Mouse (Mus musculus): ENCODE measurements around the gene Adamts17. TPM values are rescaled to one million over a fixed set of nuclear protein-coding genes. Genes with fewer than 3 reads are reported as not detected.

Adamts17 gene
- total and polyA plus RNA-seq, 2 experiments from 2014 or later: 2.9 to 9.0 TPM

DNA sequence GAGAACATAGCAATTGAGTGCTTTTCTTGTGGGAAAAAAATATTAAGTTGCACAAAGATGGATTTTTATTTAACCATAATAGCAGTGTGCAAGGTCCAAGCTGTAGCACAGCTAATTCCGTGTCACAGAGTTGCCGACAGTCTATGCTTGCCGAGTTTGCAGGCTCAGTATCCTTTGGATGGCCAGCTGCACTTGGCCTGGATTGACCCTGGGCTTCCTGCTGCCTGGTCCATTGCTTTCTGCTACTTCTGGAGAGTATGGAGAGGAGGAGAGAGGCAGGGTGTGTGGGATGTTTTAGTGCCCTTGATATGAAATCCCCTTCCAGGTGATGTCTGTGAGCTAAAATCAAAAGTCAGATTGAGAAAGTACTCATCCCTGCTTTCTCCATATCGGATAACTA is 66.4 kb downstream of the Adamts17 start:
- Histone ChIP-seq H3K4me3 (ENCODE audit: low read depth, low read length) (no peak overlapping the region), H3K4me2 (ENCODE audit: low read depth, low read length) (no peak overlapping the region), H3K9ac (replicated peaks; ENCODE audit: low read depth, low read length) (no peak overlapping the region), H3K27ac (ENCODE audit: low read depth) (no peak overlapping the region), H3K4me1 (ENCODE audit: control insufficient read depth, insufficient read depth) (peaks cover 9% of the 10 kb centered on the region; the same call in 1 of the 2 replicates), H3K9me3 (replicated peaks; ENCODE audit: control insufficient read depth, low read length) (no peaks in the 10 kb centered on the region), H3K36me3 (replicated peaks; ENCODE audit: control insufficient read depth, insufficient read depth, low read length) (no peaks in the 10 kb centered on the region), H3K27me3 (ENCODE audit: control insufficient read depth, insufficient read depth, low read length) (no peaks in the 10 kb centered on the region)
- WGBS: 67% methylated on average over 4 of the region's 4 CpGs
- DNase-seq (ENCODE audit: low spot score) (no peak), ATAC-seq (ENCODE audit: insufficient read depth, low read depth) (no peak)
- TF ChIP-seq CTCF (IDR thresholded peaks at IDR 0.05; ENCODE audit: low read depth): no peak
- TF ChIP-seq EP300 (IDR thresholded peaks at IDR 0.05; ENCODE audit: low read depth): no peak

DNA sequence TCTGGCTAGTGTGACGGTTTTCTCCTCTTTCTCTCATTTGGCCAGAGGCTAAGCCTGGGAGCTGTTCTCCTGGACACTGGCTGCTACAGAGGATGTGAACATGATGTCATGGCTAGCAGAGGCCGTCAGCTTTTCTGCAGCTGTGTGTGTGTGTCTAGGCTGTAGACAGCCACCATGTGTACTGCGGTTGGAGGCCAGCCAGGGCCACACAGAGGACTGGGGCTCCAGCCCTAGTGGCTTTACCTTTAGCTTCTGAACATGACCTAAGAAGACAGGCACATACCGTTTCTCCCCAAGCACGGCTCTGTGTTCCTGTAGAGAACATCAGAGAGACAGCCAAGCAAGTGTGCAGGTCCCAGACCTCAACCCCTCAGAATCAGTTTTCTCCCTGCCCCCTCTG is 73.3 kb downstream of the Adamts17 start:
- Histone ChIP-seq H3K9me3 (replicated peaks; ENCODE audit: control insufficient read depth, low read length) (no peaks in the 10 kb centered on the region), H3K27ac (ENCODE audit: low read depth) (peak overlapping the region; percentile 76), H3K9ac (replicated peaks; ENCODE audit: low read depth, low read length) (no peak overlapping the region), H3K4me3 (ENCODE audit: low read depth, low read length) (no peak overlapping the region), H3K36me3 (replicated peaks; ENCODE audit: control insufficient read depth, insufficient read depth, low read length) (no peaks in the 10 kb centered on the region), H3K4me1 (ENCODE audit: control insufficient read depth, insufficient read depth) (peaks cover 10% of the 10 kb centered on the region), H3K4me2 (ENCODE audit: low read depth, low read length) (no peak overlapping the region), H3K27me3 (ENCODE audit: control insufficient read depth, insufficient read depth, low read length) (no peaks in the 10 kb centered on the region)
- DNase-seq (ENCODE audit: low spot score) (peak; percentile 63), ATAC-seq (ENCODE audit: insufficient read depth, low read depth) (peak; percentile 92)
- TF ChIP-seq CTCF (IDR thresholded peaks at IDR 0.05; ENCODE audit: low read depth) (no peak), EP300 (IDR thresholded peaks at IDR 0.05; ENCODE audit: low read depth) (no peak)
- 14% methylated on average over 5 of the region's 5 CpGs for WGBS

DNA sequence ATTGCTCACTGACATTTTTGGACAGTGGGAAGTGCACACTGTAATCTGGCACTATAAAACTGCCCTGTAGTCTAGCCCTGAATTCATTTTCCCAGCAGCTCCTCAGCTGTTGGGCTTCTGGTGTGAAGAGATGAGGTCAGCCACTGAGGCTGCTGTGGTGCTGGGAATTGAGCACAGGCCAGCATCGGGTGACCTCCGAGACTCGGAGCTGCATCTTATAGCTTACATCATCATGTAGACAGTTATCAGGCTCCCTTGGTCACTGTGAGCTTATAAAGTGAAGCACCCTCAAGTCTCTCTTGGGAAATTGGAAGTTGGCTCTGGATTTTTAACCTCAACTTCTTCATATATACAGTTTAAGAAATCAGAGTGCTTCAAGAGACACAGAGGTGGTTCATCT is 84.1 kb downstream of the Adamts17 start:
- Histone ChIP-seq H3K9me3 (replicated peaks; ENCODE audit: control insufficient read depth, low read length) (no peaks in the 10 kb centered on the region; the same call in 1 of the 2 replicates), H3K4me1 (ENCODE audit: control insufficient read depth, insufficient read depth) (0 out of 2 replicates have a peak, but pooled peaks cover 6% of the 10 kb centered on the region), H3K4me3 (ENCODE audit: low read depth, low read length) (no peak overlapping the region), H3K36me3 (replicated peaks; ENCODE audit: control insufficient read depth, insufficient read depth, low read length) (no peaks in the 10 kb centered on the region), H3K9ac (replicated peaks; ENCODE audit: low read depth, low read length) (no peak overlapping the region), H3K27me3 (ENCODE audit: control insufficient read depth, insufficient read depth, low read length) (no peaks in the 10 kb centered on the region), H3K27ac (ENCODE audit: low read depth) (no peak overlapping the region), H3K4me2 (ENCODE audit: low read depth, low read length) (no peak overlapping the region)
- WGBS: 82% methylated on average over 3 of the region's 3 CpGs
- DNase-seq (ENCODE audit: low spot score) (no peak), ATAC-seq (ENCODE audit: insufficient read depth, low read depth) (no peak)
- TF ChIP-seq EP300 (IDR thresholded peaks at IDR 0.05; ENCODE audit: low read depth): no peak
- TF ChIP-seq CTCF (IDR thresholded peaks at IDR 0.05; ENCODE audit: low read depth): no peak

DNA sequence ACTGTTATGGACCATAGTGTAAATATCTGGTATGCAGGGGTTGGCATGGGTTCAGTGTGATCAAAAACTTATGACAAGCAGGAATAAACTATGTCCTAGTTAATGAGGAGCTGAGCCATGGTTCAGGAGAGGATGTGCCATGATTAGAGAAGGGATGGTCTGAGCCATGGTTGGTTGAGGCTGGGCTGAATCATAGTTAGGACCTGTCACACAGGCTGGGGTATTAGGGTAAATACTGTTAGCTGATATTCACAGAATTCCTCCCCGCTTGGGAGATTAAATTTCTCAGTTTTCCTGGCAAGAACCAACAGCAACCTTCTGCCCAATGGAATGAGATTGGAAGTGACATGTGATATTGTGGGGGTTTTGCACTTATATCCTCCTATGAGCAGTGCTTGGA is 84.6 kb downstream of the Adamts17 start:
- no peak for ATAC-seq (ENCODE audit: insufficient read depth, low read depth)
- Histone ChIP-seq H3K27ac (ENCODE audit: low read depth) (no peak overlapping the region), H3K4me2 (ENCODE audit: low read depth, low read length) (no peak overlapping the region), H3K27me3 (ENCODE audit: control insufficient read depth, insufficient read depth, low read length) (no peaks in the 10 kb centered on the region), H3K36me3 (replicated peaks; ENCODE audit: control insufficient read depth, insufficient read depth, low read length) (no peaks in the 10 kb centered on the region), H3K9me3 (replicated peaks; ENCODE audit: control insufficient read depth, low read length) (no peaks in the 10 kb centered on the region; the same call in 1 of the 2 replicates), H3K4me1 (ENCODE audit: control insufficient read depth, insufficient read depth) (0 out of 2 replicates have a peak, but pooled peaks cover 12% of the 10 kb centered on the region), H3K9ac (replicated peaks; ENCODE audit: low read depth, low read length) (no peak overlapping the region), H3K4me3 (ENCODE audit: low read depth, low read length) (no peak overlapping the region)
- TF ChIP-seq EP300 (IDR thresholded peaks at IDR 0.05; ENCODE audit: low read depth) (no peak), CTCF (IDR thresholded peaks at IDR 0.05; ENCODE audit: low read depth) (no peak)
- 89% methylated on average over 1 of the region's 1 CpGs for WGBS
- DNase-seq (ENCODE audit: low spot score): no peak

DNA sequence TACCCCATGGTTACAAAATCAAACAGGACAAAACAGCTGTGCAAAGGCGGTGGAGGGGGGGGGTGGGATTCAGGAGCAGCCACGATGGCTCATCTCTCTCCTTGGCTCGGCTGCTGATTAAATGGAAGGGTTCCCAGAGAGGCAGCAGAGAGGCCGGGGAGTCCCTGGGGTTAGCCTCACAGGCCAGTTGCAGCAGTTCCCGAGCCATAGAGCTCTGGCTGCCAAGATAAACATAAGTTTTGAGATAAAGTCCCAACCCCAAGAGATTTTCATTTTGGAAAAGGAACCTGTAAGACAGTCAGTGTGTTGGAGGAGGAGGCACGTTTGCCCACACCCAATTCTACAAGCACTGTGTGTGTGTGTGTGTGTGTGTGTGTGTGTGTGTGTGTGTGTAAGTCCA is 89.7 kb downstream of the Adamts17 start:
- peaks cover 36% of the 10 kb centered on the region for H3K4me1 ChIP-seq (ENCODE audit: control insufficient read depth, insufficient read depth)
- no peak overlapping the region for H3K4me3 ChIP-seq (ENCODE audit: low read depth, low read length)
- no peaks in the 10 kb centered on the region for H3K36me3 ChIP-seq (replicated peaks; ENCODE audit: control insufficient read depth, insufficient read depth, low read length)
- TF ChIP-seq EP300 (IDR thresholded peaks at IDR 0.05; ENCODE audit: low read depth) (peak; percentile 78), CTCF (IDR thresholded peaks at IDR 0.05; ENCODE audit: low read depth) (no peak)
- H3K27me3 ChIP-seq (ENCODE audit: control insufficient read depth, insufficient read depth, low read length): no peaks in the 10 kb centered on the region
- DNase-seq (ENCODE audit: low spot score): peak; percentile 64
- H3K9ac ChIP-seq (replicated peaks; ENCODE audit: low read depth, low read length): no peak overlapping the region
- H3K4me2 ChIP-seq (ENCODE audit: low read depth, low read length): 0 out of 2 replicates have a peak overlapping the region, but pooled peaks have one; percentile 10
- H3K27ac ChIP-seq (ENCODE audit: low read depth): peak overlapping the region; percentile 53
- WGBS: 18% methylated on average over 6 of the region's 6 CpGs
- ATAC-seq (ENCODE audit: insufficient read depth, low read depth): peak; percentile 71
- no peaks in the 10 kb centered on the region; the same call in 1 of the 2 replicates for H3K9me3 ChIP-seq (replicated peaks; ENCODE audit: control insufficient read depth, low read length)

DNA sequence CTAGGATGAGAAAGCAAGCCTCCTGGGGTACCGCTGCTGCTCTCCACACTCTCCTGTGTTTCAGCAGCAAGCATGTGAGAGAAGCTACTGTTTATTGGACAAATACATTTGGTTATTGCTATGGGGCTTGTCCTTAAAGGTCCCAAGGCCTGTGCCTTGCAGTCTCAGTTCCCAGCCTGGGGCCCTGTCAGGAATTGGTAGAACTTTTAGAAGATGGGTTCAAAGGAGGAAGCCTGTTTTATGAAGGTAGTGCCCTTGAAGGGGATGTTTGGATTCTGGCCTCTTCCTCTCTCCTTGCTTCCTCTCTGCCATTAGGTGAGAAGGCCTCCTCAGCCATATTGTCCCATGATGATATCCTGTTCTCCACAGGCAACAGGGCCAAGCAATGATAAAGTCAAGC is 91.8 kb downstream of the Adamts17 start:
- H3K9me3 ChIP-seq (replicated peaks; ENCODE audit: control insufficient read depth, low read length): no peaks in the 10 kb centered on the region
- DNase-seq (ENCODE audit: low spot score) (no peak), ATAC-seq (ENCODE audit: insufficient read depth, low read depth) (no peak)
- H3K27me3 ChIP-seq (ENCODE audit: control insufficient read depth, insufficient read depth, low read length): no peaks in the 10 kb centered on the region
- peaks cover 56% of the 10 kb centered on the region for H3K4me1 ChIP-seq (ENCODE audit: control insufficient read depth, insufficient read depth)
- 100% methylated on average over 1 of the region's 1 CpGs for WGBS
- TF ChIP-seq CTCF (IDR thresholded peaks at IDR 0.05; ENCODE audit: low read depth): no peak
- no peak for TF ChIP-seq EP300 (IDR thresholded peaks at IDR 0.05; ENCODE audit: low read depth)
- H3K4me3 ChIP-seq (ENCODE audit: low read depth, low read length): no peak overlapping the region
- H3K4me2 ChIP-seq (ENCODE audit: low read depth, low read length): no peak overlapping the region
- no peak overlapping the region for H3K27ac ChIP-seq (ENCODE audit: low read depth)
- no peak overlapping the region for H3K9ac ChIP-seq (replicated peaks; ENCODE audit: low read depth, low read length)
- no peaks in the 10 kb centered on the region for H3K36me3 ChIP-seq (replicated peaks; ENCODE audit: control insufficient read depth, insufficient read depth, low read length)
